Mouse (Mus musculus) heart, embryonic 11.5 days (tissue): Measurements from ENCODE around the gene Gfra1. TPM values are rescaled to one million over a fixed set of nuclear protein-coding genes. Genes with fewer than 3 reads are reported as not detected.

Source experiments
- ATAC-seq: fragments of 200-750 bp; cut with Nextera tagmentation; replicated peaks from 2 replicates; pipeline ENCODE4 v1.8.0; 2017; ENCODE audit warnings: moderate library complexity; ENCODE audit not compliant: insufficient number of reproducible peaks, low FRiP score, low TSS enrichment
- H3K27ac ChIP-seq: fragments of 300-500 bp; sonication (generic); 2 replicates; pipeline ENCODE4 v1.5.1; 2014; ENCODE audit warnings: mild to moderate bottlenecking, low read depth, low read length
- H3K27me3 ChIP-seq: fragments of 300-500 bp; sonication (generic); 2 replicates; pipeline ENCODE4 v1.6.1; 2014; ENCODE audit warnings: mild to moderate bottlenecking, low read length, mixed read lengths; ENCODE audit not compliant: control insufficient read depth, insufficient read depth
- H3K36me3 ChIP-seq: fragments of 300-500 bp; sonication (generic); 2 replicates; pipeline ENCODE4 v1.6.1; 2014; ENCODE audit warnings: mild to moderate bottlenecking, low read length, moderate library complexity, mixed read lengths; ENCODE audit not compliant: control insufficient read depth, insufficient read depth
- H3K4me1 ChIP-seq: fragments of 300-500 bp; sonication (generic); 2 replicates; pipeline ENCODE4 v1.6.1; 2014; ENCODE audit warnings: low read length; ENCODE audit not compliant: control insufficient read depth, insufficient read depth
- H3K4me2 ChIP-seq: fragments of 300-500 bp; sonication (generic); 2 replicates; pipeline ENCODE4 v1.6.1; 2014; ENCODE audit warnings: mild to moderate bottlenecking, moderate library complexity
- H3K4me3 ChIP-seq: fragments of 300-500 bp; sonication (generic); 2 replicates; pipeline ENCODE4 v1.5.1; 2014; ENCODE audit warnings: low read depth, low read length
- H3K9ac ChIP-seq: fragments of 300-500 bp; sonication (generic); 2 replicates; pipeline ENCODE4 v1.6.1; 2014; ENCODE audit warnings: mild to moderate bottlenecking, low read depth, low read length, moderate library complexity
- H3K9me3 ChIP-seq: fragments of 300-500 bp; sonication (generic); replicated peaks from 2 replicates; pipeline ENCODE4 v1.6.1; 2016; ENCODE audit warnings: low read length; ENCODE audit not compliant: control insufficient read depth
- WGBS: fragments of 180-500 bp; shearing (Covaris S2); extraction: QIAGEN DNeasy Blood & Tissue Kit; methylation state at CpG from one replicate; pipeline ENCODE4 v1.1.7; 2014; ENCODE audit not compliant: insufficient replicate concordance; 5-methylcytosine and 5-hydroxymethylcytosine counted together
- polyA plus RNA-seq: library from polyadenylated mRNA; unstranded; fragments of >200 nt; fragmentation: Nextera tagmentation; extraction: Ambion mirVana; gene quantifications from 2 replicates; pipeline ENCODE4 v1.2.1, GENCODE M21; 2014

The Gfra1 gene
- polyA plus RNA-seq, 1 experiment from 2014 or later, result 3.8 TPM

- 64% methylated on average over 3 of the region's 3 CpGs for WGBS
- Histone ChIP-seq H3K36me3 (no peaks in the 10 kb centered on the region), H3K9ac (no peak overlapping the region), H3K27me3 (no peaks in the 10 kb centered on the region), H3K4me2 (peak overlapping the region; percentile 7; the same call in 1 of the 2 replicates), H3K27ac (0 out of 2 replicates have a peak overlapping the region, but pooled peaks have one; percentile 12), H3K9me3 (no peaks in the 10 kb centered on the region), H3K4me1 (peaks cover 7% of the 10 kb centered on the region), H3K4me3 (no peak overlapping the region)
- no peak; the same call in 1 of the 2 replicates for ATAC-seq
These were observed 36.4 kb downstream of the Gfra1 start for GRCm38 (mm10) chr19:58419278-58419677.

DNA sequence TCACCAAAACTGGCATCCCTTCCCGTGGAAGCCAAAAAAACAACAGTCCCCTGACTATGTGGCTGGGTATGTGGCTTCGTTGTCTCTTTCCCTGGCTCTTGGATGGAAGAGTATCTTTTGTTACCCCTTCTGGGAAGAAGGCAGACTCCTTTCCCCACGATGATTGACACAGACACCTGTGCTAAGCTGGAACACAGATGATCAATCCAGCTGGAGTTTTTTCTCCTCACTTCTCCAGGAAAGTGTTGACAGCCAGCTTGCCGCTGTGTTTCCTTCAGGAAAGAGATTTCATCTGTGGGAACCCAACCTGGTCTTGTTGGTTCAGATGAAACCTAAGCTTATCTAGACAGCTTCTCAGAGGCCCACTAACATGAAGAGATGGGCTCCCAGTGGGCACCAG, 40.5 kb downstream of the Gfra1 start:
- Histone ChIP-seq H3K27me3 (no peaks in the 10 kb centered on the region), H3K27ac (no peak overlapping the region), H3K4me1 (peaks cover 7% of the 10 kb centered on the region), H3K4me2 (no peak overlapping the region), H3K9ac (no peak overlapping the region), H3K4me3 (no peak overlapping the region), H3K36me3 (no peaks in the 10 kb centered on the region), H3K9me3 (no peaks in the 10 kb centered on the region)
- ATAC-seq, result no peak
- WGBS, result 58% methylated on average over 4 of the region's 4 CpGs

DNA sequence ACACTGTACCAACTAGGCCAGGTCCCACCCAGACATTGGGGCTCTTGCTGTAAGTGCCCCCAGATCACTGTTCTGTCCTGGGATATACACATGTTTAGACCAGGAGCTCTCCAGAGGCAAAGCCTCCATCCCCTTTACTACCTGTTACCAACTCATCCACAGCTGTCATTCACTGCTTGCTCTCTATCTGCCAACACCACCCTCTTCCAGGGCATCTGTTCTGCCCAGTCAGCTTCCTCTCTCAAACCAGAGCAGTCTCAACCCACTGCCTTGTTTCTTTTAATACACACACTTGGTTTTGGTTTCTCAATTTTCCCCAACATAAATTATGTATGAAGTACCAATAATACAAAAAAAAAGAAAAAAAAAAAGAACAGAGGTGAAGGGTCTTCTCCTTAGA, 41.0 kb downstream of the Gfra1 start:
- H3K36me3 ChIP-seq, result no peaks in the 10 kb centered on the region
- H3K4me1 ChIP-seq, result peaks cover 5% of the 10 kb centered on the region
- no peak for ATAC-seq
- H3K9me3 ChIP-seq, result no peaks in the 10 kb centered on the region
- no peak overlapping the region for H3K4me3 ChIP-seq
- H3K4me2 ChIP-seq, result no peak overlapping the region
- H3K27ac ChIP-seq, result no peak overlapping the region
- no peak overlapping the region for H3K9ac ChIP-seq
- no peaks in the 10 kb centered on the region for H3K27me3 ChIP-seq

DNA sequence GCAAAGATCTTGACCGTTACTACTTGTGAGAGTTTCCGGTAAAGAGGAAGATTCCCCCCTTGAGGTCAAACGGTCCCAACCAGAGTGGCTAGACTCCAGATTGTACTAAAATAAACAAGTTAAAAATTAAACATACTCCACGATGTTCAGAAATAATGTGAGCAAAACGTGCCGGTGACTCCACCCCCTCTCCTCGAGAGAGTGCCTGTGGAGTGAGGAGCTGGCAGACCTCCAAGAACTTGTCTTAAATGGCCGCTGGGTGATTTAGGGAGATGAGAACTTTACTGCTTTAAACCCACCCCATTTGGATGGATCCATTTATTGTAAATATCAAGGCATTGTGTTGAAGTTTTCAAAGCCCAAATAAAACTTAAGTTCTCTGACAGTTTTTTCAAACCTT, 42.4 kb downstream of the Gfra1 start:
- 28% methylated on average over 8 of the region's 8 CpGs for WGBS
- no peak for ATAC-seq
- Histone ChIP-seq H3K4me2 (peak overlapping the region; percentile 47; the same call in 1 of the 2 replicates), H3K36me3 (no peaks in the 10 kb centered on the region), H3K27me3 (no peaks in the 10 kb centered on the region), H3K9ac (no peak overlapping the region), H3K4me1 (no peaks in the 10 kb centered on the region), H3K4me3 (no peak overlapping the region), H3K27ac (no peak overlapping the region), H3K9me3 (no peaks in the 10 kb centered on the region)

DNA sequence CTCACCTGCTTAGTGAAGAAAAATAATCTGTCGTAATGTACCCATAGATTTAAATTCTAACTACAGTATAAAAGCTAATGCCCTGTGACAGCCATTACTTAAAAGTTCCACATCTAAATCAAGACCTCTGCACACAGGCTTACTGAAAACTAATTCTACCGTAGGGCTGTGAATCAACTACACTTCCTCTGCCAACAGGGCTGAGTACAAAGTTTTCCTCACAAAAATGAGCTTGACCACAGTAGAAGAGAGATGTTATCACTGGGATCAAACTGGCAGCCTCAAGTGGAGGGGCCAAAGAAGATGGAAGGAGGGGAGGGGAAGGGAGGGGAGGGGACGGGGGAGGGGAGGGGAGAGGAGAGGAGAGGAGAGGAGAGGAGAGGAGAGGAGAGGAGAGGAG, 42.9 kb downstream of the Gfra1 start:
- no peaks in the 10 kb centered on the region for H3K4me1 ChIP-seq
- H3K27me3 ChIP-seq, result no peaks in the 10 kb centered on the region
- ATAC-seq, result no peak
- no peak overlapping the region for H3K4me3 ChIP-seq
- no peaks in the 10 kb centered on the region for H3K9me3 ChIP-seq
- 66% methylated on average over 2 of the region's 3 CpGs for WGBS
- no peak overlapping the region for H3K9ac ChIP-seq
- no peak overlapping the region for H3K4me2 ChIP-seq
- H3K36me3 ChIP-seq, result no peaks in the 10 kb centered on the region
- H3K27ac ChIP-seq, result no peak overlapping the region

- no peaks in the 10 kb centered on the region for H3K27me3 ChIP-seq
- no peak overlapping the region for H3K9ac ChIP-seq
- 0 out of 2 replicates have a peak, but pooled peaks cover 2% of the 10 kb centered on the region for H3K9me3 ChIP-seq
- 0 out of 2 replicates have a peak, but pooled peaks cover 3% of the 10 kb centered on the region for H3K36me3 ChIP-seq
- no peak overlapping the region for H3K4me3 ChIP-seq
- no peak for ATAC-seq
- H3K4me2 ChIP-seq, result no peak overlapping the region
- H3K4me1 ChIP-seq, result no peaks in the 10 kb centered on the region
- no peak overlapping the region for H3K27ac ChIP-seq
These were observed 49.0 kb downstream of the Gfra1 start for GRCm38 (mm10) chr19:58406726-58407125.

GRCm38 (mm10) chr19:58400224-58400623, 55.5 kb downstream of the Gfra1 start:
- Histone ChIP-seq H3K9ac (no peak overlapping the region), H3K4me3 (no peak overlapping the region), H3K27me3 (no peaks in the 10 kb centered on the region), H3K4me1 (0 out of 2 replicates have a peak, but pooled peaks cover 6% of the 10 kb centered on the region), H3K36me3 (no peaks in the 10 kb centered on the region), H3K9me3 (0 out of 2 replicates have a peak, but pooled peaks cover 2% of the 10 kb centered on the region), H3K4me2 (no peak overlapping the region), H3K27ac (no peak overlapping the region)
- WGBS, result 90% methylated on average over 3 of the region's 3 CpGs
- ATAC-seq, result no peak

- Histone ChIP-seq H3K27me3 (no peaks in the 10 kb centered on the region), H3K27ac (no peak overlapping the region), H3K36me3 (no peaks in the 10 kb centered on the region), H3K4me3 (no peak overlapping the region), H3K9me3 (no peaks in the 10 kb centered on the region), H3K4me1 (0 out of 2 replicates have a peak, but pooled peaks cover 6% of the 10 kb centered on the region), H3K4me2 (no peak overlapping the region), H3K9ac (no peak overlapping the region)
- WGBS, result 63% methylated on average over 6 of the region's 6 CpGs
- ATAC-seq, result no peak
These were observed 56.5 kb downstream of the Gfra1 start for GRCm38 (mm10) chr19:58399166-58399565.

GRCm38 (mm10) chr19:58396604-58396984, 59.1 kb downstream of the Gfra1 start:
- H3K36me3 ChIP-seq, result no peaks in the 10 kb centered on the region
- H3K27ac ChIP-seq, result no peak overlapping the region
- 84% methylated on average over 4 of the region's 4 CpGs for WGBS

More at GRCm38 (mm10) chr19:58396604-58396984, 59.1 kb downstream of the Gfra1 start:
- no peaks in the 10 kb centered on the region for H3K27me3 ChIP-seq
- H3K4me3 ChIP-seq, result no peak overlapping the region
- H3K9me3 ChIP-seq, result no peaks in the 10 kb centered on the region
- H3K4me1 ChIP-seq, result 0 out of 2 replicates have a peak, but pooled peaks cover 6% of the 10 kb centered on the region
- H3K9ac ChIP-seq, result no peak overlapping the region
- no peak for ATAC-seq
- no peak overlapping the region for H3K4me2 ChIP-seq
